Mouse (Mus musculus) retina, adult 2 months (tissue): ENCODE data around the gene Tchh.
"Not testable (repeated sequence)": the region's sequence is repeated elsewhere in the genome, so short reads cannot be mapped to it uniquely, and the experiment has no call there.

ENCODE experiments used
- DNase-seq: peaks from one replicate; pipeline ENCODE4 v3.0.0-alpha.2; 2012; ENCODE audit warnings: low read depth, low spot score

The Tchh gene

DNA sequence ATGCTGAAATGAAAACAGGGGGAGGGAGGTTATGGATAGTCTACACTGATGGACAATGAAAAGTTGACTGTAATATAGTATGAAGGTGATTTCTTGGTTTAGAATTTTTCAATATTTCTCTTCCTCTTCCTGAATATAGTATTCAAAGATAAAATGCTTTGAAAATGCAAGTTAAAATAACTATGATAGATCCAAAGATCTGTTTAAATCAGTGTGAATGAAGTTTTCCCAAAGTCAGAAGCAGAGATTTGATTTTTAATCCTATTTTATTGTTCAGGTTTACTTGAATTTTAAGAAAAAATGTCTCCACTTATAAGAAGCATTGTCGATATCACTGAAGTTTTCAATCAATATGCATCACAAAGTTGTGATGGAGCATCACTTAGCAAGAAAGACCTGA lies at the start of gene Tchh:
Gene Tchh (plus strand): TSS at position 301 of the 400 bp plus-strand sequence.
- no peak for DNase-seq

DNA sequence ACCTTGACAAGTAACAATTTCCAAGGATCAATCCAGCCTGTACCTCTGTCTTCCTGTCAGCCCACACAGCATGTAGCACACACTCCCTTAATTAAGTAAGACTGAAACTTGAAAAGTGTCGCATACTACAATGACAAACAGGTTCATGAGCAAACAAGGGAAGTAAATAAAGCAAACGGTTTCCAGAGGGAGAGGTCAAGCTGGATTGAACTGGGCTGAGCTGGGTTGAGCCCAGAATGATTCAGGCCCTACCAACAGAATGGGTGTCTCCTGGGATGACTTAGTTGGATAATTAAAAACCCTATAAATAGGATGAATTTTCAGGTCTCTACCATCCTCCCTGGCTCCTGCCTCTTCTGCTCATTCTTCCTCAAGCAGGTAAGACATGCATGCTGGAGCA lies 48.8 kb upstream of the Tchh start, which contains the start of gene Rptn:
Gene Rptn (plus strand): TSS at position 334 of the 400 bp plus-strand sequence.
- DNase-seq = no peak

DNA sequence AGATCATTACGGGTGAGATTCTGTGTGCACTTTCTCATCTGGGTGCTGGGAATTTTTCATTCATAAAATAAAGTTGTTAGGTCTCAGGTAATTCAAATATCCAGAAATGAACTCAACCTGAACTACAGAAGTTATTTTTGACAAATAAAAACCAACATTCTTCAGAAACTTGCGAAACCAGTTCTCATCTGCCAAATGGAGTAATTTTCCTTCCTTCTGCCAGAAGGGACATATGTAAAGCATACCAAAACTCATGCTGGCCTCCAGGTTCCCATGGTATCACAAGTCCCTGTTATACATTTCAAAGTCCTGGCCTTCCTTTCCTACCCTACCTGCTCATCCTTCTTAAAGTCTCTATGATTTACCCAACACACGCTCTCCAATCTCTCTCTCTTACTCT lies 38.2 kb upstream of the Tchh start:
- no peak for DNase-seq

DNA sequence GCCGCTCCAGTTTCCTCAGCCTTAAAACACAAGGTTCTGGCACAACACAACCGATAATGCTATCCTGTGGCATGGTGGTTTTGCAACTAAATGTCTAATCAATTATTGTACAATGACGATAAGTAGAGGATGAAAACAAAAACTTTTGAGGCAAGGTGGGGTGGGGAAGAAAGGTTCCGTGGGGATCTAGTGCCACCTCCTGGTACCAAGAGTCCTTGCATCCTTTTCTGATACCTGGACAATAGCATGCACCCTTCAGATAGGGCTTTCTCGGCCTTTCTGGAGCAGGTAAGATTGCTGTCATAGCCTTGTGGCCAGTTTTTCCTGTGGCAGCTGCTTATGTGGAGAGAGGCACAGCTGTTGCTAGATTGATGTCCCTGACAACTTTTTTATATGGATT lies 35.1 kb upstream of the Tchh start:
- no peak for DNase-seq

DNA sequence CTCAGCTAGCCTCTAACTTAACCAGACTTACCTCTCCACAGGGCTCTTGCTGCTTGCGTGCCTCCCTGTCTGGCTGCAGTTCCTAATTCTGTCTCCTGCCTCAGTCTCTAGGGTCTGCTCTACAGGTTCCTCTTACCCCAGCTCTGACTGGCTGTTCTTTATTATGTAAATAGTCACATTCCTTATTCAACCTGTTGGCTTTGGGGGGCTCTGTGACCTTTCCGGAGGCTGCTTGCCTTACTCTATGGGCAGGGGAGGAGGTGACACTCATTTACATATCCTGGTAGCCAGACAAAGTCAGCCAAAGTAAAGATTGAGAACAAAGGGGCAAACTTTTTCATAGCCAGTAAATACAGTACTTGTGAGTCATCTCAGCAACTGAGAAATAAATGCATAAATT lies 30.2 kb upstream of the Tchh start:
- DNase-seq = no peak

DNA sequence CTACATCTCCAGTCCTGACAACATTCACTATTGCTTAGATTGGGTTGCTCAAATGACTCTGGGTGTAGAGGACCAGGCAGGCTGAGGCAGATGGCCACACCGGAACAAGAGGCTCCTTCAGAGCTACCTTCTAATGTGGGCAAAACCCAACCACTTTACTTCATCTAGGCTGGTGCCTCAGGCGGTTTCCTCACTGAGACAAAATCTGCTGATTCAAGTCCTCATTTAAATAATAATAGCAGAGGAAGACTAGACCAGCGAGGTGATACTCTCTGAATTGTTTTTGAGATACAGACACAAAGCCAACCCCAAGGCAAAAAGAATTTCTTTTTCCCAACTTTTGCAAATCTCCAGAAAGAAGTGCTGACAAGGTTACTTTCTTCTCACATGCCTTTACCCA lies 10.5 kb upstream of the Tchh start:
- DNase-seq = no peak

DNA sequence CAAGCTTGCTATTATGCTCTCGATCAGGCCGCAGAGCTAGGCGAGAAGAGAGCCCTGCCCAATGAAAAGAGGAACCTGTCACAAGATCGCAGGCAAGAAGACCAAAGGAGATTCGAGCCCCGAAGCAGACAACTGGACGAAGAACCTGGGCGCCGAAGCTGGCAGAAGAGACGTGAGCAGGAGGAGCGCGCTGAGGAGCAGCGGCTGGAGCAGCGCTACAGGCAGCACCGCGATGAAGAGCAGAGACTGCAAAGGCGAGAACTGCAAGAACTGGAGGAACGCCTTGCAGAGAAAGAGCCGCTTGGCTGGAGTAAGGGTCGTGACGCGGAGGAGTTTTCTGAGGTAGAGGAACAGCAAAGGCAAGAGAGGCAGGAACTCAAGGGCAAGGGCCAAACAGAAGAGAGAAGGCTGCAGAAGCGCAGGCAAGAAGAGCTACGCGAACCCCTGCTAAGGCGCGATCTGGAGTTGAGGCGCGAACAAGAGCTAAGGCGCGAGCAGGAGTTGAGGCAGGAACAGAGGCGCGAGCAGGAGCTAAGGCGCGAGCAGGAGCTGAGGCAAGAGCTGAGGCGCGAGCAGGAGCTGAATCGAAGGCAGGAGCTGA lies 1.5 kb downstream of the Tchh start:
- no peak for DNase-seq

DNA sequence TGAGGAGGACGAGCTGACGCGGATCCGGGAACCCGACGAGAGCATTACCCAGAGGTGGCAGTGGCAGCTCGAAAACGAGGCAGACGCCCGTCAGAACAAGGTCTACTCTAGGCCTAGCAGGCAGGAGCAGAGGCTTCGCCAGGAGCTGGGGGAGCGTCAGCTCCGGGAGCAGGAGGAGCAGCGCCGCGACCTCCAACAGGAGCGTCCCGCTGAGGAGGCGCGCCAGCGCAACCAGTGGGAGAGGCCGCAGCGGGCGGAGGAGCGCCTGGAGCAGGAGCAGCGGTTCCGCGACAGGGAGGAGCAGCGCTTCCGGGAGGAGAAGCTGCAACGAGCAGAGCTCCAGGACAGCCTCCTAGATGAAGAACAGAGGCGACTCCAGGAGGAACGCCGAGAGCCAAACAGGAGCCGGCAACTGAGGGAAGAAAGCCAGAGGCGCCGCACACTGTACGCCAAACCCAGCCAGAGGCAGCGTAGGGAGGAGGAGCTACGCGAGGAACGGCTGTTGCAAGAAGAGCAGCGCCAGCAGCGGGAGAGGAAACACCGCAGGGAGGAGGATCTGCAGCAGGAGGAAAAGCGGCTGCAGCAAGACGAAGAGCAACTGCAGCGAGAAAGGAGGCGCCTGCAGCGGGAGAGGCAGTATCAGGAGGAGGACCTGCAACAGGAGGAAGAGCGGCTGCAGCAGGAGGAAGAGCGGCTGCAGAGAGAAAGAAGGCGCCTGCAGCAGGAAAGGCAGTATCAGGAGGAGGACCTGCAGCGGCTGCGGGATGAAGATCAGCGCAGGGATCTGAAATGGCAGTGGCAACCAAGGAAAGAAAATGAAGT lies 2.4 kb downstream of the Tchh start:
- no peak for DNase-seq

DNA sequence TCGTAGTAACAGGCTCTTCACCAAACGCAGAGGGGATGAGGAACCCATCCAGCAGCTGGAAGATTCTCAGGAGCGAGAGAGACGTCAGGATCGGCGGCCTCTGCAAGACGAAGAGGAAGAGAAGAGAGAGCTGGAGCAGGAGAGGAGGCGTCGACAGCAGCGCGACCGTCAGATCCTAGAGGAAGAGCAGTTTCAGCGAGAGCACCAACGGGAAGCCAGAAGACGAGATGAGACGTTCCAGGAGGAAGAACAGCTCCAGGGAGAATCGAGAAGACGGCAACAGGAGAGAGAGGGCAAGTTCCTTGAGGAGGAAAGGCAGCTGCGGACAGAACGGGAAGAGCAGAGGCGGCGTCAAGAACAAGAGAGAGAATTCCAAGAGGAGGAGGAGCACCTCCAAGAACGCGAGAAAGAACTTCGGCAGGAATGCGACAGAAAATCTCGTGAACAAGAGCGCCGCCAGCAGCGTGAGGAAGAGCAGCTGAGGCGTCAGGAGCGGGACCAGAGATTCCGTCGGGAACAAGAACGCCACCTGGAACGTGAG lies 3.1 kb downstream of the Tchh start:
- DNase-seq = no peak

DNA sequence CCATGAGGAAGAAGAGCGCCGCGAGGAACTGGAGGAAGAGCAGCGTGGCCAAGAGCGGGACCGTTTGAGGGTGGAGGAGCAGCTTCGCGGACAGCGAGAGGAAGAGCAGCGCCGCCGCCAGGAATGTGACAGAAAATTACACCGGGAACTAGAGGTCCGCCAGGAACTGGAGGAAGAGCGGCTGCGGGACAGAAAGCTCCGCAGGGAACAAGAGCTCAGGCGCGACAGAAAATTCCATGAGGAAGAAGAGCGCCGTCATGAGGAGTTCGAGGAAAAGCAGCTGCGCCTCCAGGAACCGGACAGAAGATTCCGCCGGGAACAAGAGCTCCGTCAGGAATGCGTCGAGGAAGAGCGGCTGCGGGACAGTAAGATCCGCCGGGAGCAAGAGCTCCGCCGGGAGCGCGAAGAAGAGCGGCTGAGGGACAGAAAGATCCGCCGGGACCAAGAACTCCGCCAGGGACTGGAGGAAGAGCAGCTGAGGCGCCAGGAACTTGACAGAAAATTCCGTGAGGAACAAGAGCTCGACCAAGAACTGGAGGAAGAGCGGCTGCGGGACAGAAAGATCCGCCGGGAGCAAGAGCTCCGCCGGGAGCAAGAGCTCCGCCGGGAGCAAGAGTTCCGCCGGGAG lies 4.1 kb downstream of the Tchh start:
- no peak for DNase-seq

DNA sequence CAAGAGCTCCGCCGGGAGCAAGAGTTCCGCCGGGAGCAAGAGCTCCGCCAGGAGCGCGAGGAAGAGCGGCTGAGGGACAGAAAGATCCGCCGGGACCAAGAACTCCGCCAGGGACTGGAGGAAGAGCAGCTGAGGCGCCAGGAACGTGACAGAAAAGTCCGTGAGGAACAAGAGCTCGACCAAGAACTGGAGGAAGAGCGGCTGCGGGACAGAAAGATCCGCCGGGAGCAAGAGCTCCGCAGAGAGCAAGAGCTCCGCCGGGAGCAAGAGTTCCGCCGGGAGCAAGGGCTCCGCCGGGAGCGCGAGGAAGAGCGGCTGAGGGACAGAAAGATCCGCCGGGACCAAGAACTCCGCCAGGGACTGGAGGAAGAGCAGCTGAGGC lies 4.6 kb downstream of the Tchh start:
- DNase-seq = not testable (repeated sequence)

DNA sequence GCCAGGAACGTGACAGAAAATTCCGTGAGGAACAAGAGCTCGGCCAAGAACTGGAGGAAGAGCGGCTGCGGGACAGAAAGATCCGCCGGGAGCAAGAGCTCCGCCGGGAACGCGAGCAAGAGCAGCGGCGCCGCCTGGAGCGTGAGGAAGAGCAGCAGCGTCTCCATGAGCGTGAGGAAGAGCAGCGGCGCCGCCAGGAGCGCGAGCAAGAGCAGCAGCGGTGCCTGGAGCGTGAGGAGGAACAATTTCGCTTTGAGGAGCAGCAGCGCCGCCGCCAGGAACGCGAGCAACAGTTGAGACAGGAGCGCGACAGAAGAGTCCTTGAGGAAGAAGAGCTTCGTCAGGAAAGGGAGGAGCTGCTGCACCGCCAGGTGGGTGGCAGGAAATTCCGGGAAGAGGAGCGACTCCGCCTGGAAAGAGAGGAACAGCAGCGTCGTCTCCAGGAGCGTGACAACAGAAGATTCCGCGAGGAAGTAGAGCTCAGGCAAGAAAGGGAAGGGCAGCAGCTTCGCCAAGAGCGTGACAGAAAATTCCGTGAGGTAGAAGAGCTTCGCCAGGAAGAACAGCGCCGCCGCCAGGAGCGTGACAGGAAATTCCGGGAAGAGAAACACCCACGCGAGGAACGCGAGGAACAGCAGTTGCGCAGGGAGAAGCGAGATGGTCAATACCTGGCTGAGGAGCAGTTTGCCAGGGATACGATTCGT lies 5.2 kb downstream of the Tchh start:
- no peak for DNase-seq

DNA sequence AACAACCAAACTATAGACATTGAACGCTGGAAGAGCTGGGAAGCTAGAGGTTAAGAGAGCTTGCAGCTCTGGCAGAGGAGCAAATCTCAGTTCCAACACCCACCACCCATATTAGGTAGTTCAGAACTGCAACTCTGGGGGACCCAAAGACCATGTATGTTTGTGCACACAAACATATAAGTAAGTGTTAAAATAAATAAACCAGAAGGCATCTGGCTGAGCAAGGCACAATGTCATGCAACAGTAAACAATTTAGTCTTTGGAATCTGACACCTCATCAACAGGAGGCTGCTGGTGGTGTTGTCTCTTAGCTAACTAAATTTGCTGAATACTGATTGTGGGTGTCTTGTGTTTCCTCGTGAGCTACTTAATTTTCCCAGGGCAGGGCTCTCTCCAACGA lies 24.4 kb downstream of the Tchh start:
- DNase-seq = no peak

DNA sequence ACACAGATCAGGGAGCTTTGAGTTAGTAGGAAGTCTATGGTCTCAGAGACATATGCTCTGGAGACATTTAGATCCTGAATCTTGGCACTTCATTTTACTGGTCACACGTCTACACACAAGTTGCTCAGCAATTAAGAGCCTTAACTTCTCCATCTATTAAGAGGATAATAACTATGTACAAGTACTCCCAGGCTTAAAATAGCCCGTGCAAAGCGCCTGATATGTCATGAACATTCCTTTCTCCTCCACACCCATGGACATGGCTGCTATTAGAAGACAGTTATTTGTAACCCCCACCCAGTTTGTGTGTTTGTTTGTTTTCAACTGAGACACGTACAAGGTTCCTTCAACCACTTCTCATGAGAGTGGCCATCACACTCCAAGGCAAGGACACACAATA lies 25.0 kb downstream of the Tchh start:
- DNase-seq = no peak

DNA sequence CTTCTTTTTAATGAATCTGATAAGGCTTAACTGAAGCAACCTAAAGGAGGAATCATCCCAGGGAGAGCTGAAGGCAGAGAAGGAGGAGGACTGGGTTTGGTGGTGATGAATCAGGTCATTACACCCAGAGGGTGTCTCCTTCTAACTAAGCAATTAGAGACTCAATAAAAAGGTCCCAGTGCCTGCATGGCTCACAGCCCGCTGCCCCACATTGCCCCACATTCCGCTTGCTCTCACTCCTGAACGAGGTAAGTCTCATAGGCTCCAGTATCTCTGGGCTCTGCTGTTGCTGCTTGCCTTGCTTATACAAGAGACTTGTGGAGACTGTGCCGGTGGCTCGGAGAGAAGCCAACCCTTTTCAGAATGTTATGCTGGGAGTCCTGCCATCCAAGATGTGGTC lies 26.4 kb downstream of the Tchh start, which contains the start of gene Tchhl1:
Gene Tchhl1 (plus strand): TSS at position 194 of the 400 bp plus-strand sequence.
- no peak for DNase-seq

DNA sequence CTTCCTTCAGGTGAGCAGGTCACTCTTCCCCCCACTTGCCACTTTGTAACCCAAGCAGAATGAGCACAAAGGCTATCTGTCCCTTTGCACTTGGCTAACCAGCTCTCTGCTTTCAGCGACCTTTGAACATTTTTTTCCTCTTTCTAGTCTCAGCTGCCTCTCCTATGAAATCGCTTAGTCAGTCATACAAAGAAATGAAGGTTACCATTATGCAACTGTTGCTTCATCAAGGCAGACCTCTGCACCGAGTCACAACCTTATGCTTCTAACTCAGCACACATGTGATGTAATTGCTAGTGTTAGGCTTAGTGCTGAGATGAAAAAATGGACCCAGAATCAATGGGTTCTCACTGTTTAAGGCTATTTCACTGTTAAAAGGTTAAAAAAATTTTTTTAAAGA lies 27.5 kb downstream of the Tchh start:
- DNase-seq = no peak

DNA sequence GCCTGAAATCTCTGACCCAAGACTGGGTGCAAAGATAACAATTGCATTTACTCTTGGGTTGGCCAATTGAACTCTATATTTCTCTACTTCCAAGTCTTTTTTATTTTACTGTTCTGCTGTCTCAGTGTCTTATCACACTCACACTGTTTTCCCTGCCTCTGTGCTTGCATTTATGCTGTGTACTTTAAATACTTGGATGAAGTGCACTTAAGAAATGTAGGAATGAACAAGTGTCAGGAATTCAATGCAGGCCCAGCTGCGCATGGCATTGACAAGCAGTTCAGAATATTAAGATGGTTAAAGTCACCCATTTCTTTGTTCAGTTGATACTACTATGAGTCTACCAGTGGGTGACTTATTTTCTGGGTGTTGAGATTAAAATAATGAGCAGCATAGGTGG lies 37.9 kb downstream of the Tchh start:
- DNase-seq = no peak

DNA sequence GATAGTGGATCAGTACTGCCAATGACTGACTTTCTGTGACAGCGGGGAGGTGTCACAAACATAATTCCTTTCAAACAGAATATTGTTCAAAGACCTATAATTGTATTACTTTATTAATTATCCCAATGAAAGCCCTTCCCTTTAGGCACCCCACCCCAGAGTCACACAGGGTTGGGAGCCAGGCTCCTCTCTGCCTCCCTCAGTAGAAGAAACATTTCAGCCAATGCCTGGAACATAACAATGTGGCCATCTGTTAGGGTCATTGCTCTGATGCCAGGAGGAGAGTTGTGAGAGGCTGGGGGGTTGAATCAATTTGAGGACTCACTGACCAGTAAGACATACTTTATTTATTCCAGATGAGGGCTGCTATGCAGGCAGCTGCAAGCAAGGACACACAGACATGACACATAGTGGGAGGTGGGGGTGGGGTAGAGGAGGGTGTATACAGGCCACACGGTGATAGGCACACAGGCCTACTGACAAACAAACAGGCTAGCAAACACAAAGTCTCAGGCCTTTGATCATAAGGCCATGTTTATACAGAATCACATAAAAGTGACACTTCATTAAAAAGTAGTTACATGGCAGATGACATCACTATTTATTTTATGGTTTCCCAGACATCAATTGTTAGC lies 40.0 kb downstream of the Tchh start:
- DNase-seq = no peak

DNA sequence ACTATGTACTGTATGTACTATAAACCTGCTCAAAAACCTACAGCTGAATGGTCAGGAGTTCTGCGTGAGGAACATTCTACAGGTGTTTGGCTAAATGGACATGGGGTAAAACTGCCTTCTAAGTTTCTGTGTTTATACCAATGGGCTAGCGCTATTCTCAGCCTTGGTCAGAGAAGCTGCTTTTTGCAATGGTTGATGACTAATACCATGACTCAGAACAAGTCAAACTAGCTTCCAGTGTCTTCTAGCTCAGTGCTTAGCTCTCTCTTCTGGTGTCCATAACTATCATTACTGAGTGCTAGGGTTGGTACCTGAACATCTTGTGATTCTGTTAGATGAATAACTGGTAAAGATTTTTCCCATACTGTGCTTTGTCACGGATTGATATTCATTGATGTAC lies 43.5 kb downstream of the Tchh start:
- no peak for DNase-seq

DNA sequence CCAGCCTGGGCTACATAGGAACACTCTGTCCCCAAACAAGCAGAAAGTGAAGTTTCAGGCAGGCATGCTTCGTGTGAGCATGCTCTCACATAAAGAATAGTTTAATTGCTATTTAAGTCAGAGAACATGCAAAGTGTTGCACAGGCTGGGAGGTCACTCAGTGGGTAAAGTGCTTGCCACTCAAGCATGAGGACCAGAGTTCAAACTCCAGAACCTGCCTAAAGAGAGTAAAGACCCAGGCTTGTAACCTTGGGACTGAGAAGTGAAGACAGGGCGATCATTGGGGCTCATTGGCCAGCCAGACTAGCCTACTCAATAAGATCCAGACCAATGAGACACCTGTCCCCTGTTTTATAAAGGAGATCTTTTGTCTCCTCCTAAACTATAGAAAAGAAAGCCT lies 46.4 kb downstream of the Tchh start:
- DNase-seq = no peak

DNA sequence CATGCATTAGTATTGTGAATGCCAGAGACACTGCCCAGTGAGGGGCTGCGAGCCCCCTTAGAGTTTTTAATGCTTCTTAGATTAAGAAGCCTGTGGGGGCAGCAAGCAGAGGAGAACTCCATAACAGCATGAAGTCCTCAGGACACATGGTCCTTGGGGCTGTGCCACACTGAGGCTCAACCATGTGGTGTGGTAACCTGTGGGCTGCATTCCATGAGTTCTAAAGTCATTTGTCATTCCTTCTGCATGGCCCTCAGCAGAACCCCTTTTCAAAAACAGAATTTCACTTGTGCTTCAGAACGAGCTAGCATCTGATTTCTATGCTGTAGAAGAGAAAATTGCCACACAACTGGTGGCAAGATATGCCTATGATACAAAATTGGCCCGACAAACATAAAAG lies 50.0 kb downstream of the Tchh start:
- DNase-seq = no peak

DNA sequence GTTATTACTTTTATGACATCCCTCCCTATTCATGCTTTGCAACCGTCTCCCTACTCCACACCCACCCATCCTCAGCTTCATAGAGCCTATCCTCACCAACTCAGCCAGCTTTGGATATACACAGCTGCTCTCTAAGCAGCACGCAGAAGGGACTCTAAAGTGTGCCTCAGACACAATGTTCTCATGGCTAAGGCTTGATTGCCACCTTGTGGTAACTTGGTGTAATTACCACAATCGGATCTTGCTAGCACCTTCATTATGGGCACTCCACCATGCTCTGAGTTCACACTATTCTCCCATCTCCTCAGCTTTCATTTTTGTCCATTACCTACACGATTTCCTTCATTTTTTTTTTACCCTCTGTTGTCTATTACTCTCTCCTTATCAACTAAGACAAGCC lies 51.9 kb downstream of the Tchh start:
- peak; percentile 32 for DNase-seq
